Mouse (Mus musculus) urinary bladder, postnatal 14 days (tissue): ENCODE measurements around the gene Dclre1b.
"Not testable (repeated sequence)": the region's sequence is repeated elsewhere in the genome, so short reads cannot be mapped to it uniquely, and the experiment has no call there.

ENCODE experiments used
- DNase-seq: peaks from one replicate; pipeline ENCODE4 v3.0.0; 2021; ENCODE audit warnings: low spot score

Dclre1b gene

DNA sequence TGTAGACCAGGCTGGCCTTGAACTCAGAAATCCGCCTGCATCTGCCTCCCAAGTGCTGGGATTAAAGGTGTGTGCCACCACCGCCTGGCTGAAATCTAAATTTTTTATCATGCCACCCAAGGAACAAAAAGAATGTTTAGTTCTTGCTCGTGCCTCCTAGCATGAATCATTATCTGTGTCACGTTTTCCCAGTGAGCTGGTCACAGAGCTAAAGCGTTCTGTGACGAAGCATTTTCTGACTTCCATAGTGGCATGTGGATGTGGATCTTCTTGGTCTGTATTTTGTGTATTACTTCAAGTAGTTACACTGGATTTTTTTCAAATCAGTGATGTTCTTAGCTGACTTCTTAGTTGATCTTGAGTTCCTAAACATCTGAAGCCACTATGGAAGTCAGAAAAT lies 1.7 kb upstream of the Dclre1b start:
- no peak for DNase-seq

DNA sequence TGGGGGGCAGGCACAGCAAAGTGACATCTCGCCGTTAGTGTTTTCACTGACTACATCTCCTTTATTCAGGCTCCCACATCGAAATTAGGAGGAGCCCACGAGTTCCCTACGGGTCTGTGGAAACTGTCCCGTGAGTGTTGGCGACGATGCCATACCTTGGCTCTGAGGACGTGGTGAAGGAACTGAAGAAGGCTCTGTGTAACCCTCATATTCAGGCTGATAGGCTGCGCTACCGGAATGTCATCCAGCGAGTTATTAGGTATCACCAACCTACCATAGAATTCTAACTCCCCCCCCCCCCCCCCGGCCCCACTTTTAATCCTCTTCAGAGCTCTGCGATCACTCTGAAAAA lies 531 bp upstream of the Dclre1b start:
- no peak for DNase-seq

DNA sequence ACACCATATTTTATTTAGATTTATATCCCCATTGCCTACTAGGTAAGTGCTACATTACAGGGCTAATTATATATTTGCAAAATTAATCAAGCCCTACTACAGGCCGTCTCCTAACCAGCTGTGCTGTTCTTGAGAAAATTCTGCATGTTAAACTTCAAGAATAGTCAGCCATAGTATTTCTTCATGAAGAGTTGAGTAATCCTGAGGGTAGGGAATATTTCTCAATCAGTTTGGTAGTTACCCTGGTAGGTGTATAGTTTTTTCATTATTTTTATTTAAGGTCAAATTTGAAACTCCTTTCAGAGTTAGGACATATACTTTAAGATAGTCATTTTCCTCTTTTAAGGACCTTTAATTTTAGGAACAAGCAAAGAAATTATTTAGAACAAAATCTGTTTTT lies 3.6 kb downstream of the Dclre1b start:
- DNase-seq, result no peak

DNA sequence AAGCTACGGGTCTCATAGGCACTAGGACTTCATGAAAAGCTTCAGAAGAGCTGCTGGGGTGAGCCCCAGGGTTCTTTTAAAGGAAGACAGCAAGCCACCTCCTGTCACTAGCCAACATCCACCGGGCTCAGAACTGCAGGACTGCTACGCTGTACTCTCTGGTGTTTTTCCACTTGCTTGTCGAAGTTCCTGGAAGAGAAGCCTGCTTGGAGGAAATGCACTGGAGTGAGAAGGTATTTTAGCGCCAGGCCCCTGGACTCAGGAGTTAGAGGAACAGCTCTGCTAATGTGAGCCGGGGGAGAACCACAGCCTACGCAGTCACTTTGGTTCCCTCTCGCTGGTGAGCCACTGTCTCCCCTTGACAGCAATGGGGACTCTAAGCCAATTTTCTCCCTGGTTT lies 6.4 kb downstream of the Dclre1b start:
- DNase-seq, result no peak

DNA sequence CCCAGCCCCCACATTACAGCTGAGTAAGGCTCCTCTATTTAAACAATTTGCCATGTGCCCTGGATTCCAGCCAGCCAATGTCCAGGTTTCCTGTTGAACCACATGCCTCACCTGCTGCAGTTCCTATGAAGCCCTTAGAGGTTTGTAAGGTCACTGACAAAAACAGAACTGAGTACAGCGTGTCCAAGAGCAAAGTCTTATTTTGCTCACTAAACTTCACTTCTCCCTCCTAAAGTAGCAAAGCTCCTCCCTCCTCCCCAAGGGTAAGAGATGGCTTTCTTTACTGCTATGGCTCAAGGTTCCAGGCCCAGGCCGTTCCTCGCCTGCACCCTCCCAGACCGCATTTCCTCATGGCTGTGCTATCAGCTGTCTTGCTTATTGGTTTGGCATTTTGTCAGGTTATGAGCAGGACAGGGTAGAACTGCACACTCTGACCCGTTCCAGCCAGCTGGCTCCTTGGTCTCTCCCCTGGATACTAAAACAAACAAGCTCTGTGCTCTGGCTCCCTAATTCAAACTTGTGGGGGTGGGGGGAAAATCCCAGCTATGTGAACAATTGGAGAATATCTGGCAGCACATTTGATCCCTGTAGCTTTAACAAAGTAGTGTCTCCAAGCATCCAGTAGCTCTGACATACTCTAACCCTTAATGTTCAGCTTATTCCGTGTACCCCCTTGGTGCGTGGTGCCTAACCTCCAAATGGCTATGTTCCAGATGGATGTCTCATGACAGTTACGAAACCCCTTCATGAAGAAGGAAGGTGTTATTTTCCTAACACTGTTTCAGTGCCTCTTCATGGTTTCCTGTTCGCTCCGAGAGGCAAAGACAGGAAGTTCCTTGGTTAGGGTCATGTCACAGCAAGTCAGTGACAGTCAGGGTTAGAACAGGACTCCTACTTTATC lies 7.4 kb downstream of the Dclre1b start:
- peak; percentile 78 for DNase-seq

DNA sequence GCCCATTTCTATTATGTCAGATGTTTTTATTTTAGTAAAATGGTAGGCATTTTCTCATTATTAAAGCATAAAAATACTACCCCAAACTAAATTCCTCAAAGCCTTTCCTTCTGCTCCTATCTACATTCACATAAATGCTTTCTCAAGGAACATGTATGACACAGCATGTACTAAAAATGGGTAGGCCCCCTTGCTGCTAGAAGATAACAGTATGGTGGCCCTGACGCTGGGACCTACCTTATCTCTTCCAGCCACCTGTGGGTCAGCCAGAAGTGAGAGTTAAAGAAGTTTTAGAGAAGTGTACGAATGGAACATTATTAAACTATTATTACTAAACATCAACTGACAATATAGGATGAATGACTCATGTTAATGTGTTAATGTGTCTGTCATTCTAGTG lies 9.7 kb downstream of the Dclre1b start:
- DNase-seq, result no peak

DNA sequence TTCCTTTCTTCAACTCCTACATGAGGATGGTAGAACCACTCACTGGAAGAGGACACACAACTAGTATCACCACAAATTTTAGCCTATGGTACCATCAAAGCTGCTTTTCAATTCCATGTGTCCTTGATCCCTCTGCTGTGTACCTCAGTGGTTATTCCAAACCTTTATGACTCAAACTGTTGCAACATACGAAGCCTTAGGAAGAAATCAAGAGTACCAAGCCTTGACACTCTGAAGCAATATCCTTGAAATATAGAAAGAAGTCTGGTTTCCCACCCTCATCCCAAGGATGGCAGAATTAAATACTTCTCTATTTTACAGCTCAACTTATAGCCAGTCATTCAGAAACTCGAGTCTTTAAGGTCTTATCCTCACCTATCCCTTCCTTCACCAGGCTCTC lies 12.9 kb downstream of the Dclre1b start:
- no peak for DNase-seq

DNA sequence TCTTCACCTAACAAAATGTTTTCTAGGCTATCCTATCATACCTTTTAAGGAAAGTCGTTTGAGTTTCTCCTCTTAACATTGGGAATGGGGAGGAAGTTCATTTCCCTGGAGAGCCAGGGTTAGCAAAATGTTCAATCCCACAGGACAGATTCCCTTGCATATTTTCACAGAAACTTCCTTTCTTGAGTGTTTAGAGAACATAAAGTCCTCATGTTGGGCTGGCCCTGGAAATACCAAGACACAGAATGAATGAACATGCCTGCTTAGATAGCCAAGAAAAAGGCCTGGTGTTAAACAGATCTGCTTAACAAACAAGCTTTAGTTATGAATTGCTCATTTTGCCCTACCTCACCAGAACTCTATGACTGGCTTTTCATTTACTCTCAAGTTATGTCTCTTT lies 16.7 kb downstream of the Dclre1b start:
- DNase-seq, result no peak

DNA sequence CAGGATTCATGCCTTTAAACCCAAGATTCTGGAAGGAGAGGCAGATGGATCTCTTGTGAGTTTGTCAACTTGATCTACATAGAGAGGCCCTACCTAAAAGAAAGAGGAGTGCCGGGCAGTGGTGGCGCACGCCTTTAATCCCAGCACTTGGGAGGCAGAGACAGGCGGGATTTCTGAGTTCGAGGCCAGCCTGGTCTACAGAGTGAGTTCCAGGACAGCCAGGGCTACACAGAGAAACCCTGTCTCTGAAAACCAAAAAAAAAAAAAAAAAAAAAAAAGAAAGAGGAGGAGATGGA lies 17.2 kb downstream of the Dclre1b start:
- DNase-seq, result not testable (repeated sequence)

DNA sequence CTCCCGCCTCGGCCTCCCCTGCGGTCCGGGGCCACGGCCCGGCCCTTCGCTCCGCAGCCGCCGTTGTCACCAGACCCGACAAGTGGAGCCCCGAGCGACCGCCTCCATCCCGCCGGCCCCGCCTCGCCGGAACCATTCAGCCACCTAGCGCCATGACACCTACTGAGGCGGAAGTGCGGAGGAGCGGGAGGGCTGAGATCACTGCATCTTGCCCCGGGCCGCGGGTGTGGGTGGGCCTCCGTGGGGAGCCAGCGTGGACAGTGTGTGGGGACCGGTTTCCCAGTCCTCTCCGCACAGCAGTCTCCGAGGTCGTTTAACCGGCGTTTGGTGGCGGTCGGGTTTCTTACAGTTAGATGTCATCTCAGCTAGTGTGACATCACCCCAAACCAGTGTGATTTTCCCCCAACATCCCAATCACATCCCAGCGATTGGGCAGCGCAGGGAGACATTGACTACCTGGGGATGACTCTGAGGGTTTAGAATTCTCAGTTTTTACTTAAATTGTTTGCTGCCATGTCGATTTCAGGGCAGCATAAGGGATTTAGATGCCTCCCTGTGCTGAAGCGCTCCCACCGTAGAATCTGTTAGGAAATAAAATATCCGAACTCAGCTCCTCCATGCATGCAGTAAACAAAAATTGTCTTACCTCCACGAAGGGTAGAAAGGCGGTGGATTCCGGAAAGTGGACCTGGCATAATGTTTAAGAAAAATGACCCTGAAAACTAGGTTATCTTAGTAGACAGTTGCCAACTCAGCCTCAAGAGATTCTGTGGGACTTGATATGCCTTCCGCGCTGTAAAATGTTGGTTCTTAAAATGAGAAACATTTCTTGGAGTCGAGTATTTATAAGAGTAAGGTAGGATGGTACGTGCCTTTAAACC lies 17.8 kb downstream of the Dclre1b start, which contains the start of gene Hipk1:
Hipk1 (minus strand) TSS at position 334 of the 881 bp plus-strand sequence.
- DNase-seq, result peak; percentile 94

DNA sequence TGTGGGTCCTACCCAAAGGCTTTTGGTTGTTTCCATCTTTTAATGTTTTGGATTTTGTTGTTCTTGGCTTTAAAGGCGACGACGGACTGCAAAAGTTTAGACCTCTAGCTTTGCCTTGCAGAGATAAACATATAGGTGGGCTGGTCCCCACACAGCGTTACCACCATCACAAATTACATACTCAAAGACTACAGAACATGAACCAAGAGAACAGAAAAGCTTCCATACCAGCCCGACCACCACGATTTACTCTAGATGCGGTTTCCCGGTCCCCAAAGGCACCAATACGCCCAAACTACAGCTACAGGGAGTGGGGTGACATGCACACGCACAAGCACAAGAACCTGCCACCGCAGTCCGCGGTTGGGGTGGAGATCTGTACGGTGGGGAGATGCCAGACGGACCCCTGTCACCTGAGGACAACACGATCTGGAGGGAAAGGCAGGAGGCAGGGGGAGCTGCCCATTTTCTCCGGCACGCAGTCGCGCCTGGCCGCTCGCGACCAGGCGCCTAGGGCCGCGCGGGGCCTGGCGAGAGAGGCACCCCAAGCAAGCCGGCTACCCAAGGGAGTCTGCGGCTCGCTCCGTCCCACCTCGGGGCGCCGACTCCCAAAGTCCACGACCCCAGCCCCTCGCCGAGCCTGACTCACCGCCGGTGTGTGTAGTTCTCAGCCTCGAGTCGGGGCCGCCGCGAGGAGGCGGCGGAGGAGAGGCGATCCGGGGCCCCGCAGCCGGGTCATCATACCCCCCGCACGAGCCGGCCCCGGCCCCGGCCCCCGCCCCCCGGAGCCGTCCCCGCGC lies 18.7 kb downstream of the Dclre1b start:
- DNase-seq, result peak; percentile 40

DNA sequence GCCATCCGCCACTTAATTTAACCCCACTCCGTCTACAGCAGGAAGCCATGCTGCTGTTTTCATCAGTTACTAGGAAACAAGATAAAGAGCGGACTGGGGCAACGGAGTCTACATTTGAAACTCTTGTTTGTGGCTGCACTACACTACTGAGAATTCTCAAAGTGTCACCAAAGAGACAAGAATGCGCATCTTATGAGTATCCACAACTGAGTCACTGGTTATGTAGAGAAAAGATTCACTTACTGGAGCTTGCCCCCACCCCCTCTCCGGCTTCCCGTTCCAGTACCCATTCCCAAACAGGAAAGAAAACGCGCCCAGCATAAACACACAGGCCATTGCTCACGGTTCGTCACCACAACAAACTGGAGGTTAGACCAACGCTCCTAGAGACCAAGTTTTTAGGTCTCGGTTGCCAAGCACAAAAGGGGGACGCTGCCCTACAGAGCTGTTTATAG lies 19.3 kb downstream of the Dclre1b start:
- peak; percentile 45 for DNase-seq

DNA sequence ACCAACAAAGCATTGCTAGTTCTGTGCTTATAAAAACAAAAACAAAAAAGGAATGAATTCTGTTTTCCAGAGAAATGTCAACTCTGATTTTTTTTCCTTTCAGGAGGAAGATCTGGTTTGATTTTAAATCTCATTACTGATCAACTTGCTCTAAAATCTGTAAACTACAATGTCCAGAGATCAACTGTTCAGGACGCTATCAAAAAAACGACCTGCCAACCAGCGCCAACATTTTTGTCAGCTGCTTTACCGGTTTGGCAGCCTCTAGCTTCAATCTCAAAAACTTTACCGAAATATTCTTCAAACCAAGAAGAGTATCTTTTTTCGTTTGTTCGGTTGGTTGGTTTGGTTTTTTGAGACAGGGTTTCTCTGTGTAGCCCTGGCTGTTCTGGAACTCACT lies 20.1 kb downstream of the Dclre1b start:
- no peak for DNase-seq

DNA sequence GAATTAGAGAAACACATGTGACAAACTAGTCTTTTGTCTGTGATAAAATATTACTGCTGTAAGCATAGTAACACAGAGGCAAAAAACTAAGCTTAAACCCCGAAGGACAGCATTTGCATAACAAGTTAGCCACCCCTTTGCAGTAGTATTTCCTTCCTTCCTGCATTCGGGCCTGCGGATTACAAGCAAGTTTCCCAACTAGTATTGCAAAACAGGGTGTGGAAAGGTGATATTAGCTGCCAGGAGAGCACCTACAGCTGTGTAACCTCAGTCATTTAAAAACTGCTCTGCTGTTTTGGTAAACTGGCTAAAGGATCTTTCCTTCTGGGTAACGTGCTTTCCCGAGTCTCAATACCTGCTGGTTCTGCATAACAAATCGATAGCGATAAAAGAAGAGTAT lies 22.0 kb downstream of the Dclre1b start:
- no peak for DNase-seq

DNA sequence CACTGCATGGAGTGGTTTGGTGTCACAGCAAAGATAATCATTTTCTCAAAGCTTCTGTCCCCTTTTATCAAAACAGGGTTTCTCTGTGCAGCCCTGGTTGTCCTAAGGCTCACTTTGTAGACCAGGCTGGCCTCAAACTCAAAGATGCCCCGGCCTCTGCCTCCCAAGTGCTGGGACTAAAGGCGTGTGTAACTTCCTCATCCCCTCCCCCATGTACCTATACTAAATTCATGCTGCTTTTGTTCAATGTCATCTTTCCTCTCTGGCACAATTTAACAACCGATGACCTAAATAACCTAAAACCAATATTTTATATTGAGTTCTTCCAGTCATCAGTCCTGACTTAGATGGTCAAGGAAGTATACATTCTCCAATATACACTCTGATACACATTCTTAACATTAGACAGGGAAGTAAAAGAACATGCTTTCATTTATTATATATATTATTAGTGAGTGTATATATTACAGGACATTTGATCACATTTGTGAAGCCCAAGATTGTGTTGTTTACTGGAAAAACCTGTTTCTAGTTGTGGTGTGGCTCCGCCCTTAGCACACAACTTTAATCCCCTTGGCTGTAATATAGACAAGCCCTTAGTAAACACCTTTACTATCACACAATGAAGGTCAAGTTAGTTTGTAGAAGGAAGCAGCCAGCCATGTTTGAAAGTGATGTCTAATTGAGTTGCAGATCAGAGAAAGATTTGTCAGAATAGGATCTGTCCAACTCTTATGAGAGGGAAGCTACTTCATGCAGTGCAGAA lies 26.2 kb downstream of the Dclre1b start:
- no peak for DNase-seq

DNA sequence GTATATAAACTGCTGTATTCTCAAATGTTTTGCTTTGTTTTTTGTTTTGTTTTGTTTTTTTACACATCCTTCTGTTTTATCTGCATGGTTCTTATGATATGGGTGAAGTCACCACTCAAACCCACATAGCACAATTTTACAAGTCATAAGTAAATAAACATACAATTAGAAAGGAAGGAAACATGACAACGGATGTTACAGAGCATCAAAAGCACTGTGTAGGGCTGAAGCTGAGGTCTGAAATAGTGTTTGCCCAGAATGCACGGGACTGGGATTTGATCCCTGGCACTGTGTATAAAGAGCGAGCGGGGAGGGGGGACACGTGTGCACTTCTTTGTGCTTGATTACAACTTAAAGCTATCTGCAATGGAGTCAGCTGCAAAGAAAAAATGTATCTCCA lies 28.5 kb downstream of the Dclre1b start:
- DNase-seq, result no peak

DNA sequence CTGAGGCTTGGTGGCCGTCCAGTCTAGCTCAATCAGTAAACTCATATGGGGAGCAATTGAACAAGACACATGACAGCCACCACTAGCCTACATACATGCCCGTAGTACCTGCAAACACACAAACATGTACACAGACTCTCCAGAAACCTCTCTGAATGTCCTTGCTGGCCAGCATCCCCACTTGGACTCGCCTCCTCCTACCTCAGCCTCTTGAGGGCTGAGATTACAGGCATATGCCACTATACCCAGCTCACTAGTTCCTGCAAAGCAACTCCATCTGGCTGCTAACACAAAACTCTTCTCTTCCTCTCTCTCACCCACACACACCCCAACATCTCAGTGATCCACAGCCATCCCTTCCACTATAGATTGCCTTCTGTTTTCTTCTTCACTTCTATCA lies 29.0 kb downstream of the Dclre1b start:
- no peak for DNase-seq

DNA sequence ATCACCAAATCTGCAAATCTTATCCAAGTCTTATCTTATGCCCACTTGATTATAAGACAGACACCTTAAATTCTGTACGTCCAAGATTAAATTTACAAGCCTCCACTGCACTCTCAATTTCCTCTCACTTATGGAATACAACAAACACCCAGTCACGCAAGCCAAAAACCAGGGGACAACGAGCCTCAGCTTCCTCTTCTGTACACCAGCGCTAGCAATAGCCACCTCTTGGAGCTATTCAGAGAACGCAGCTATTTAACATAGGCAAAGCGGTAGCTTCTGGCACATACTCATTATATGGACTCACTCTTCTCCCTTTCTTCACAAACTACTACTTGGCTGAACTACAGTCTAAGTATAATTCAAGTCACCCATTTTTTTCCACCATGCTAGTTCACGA lies 30.1 kb downstream of the Dclre1b start:
- DNase-seq, result no peak

DNA sequence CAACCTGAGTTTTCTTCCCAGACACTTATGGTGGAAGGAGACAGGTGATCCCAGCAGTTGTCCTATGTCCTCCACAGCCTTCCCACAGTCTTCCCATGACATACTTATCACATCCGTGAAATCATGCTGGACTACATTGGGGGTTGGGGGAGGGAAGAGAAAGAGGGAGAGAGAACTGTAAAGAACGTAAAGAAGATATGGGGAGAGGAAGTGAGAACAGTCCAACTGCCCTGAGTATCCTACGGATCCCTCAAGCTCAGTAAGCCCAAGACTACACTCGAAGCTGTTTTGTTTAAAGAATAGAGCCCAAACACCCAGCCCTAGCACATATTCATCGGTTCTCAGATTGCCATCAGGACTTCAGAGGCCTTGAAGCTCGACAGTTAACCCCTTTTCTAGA lies 30.6 kb downstream of the Dclre1b start:
- no peak for DNase-seq

DNA sequence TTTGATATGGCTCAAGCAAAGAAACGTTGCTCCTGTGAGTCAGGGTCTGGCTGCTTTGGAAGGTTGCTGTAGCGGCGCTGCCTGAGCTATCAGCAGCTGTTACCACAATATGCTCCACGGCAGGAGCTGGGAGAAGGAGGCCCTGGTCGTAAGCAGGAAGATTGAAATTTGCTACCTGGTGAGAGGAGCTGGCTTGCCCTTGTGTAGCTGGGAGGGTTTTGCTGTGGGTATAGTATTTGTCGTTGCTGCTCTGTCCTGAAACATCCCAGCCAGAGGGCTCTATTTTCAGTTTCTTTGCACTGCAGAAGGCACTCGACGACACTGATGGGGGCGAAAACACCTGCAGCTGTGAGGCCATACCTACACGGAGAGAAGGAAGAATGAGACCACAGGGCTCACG lies 31.3 kb downstream of the Dclre1b start:
- DNase-seq, result no peak

DNA sequence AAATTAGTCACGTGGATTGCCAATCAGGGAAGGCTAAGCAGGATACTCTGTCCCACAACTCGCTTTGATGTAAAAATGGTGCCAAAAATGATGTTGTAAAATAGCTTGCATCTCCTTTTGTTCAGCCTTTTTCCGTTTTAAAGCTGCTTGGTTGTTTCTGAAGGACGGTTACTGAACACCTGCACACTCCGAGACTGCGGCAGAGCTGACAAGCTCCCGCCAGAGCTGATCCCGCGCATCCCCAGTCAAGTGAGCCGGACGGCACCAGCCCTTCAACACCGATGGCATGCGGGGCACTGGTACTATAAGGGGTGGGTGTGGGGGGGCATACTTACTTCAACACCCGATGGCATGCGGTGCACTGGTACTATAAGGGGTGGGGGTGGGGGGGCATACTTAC lies 35.2 kb downstream of the Dclre1b start:
- DNase-seq, result no peak

DNA sequence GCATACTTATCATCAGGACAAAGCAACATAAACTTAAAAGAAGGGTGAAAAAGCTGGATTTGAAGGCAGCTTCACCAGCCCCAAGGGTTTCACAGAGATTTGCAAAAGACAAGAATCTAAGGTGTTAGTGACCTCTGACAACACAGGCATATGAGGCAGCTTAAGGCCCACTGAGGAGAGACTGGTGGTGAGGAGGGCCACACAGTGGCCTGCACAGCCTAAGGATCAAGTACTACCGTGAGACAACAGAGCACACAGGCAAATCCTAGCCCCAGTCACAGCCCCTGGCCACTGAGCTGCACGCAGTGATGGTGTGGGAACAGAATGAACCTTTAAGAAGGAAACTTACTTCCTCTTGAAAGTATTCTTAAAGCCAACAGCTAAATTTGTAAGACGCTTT lies 35.7 kb downstream of the Dclre1b start:
- DNase-seq, result no peak
